22 mouse cellular contexts compared by ENCODE assay signal in the genomic region with DNA sequence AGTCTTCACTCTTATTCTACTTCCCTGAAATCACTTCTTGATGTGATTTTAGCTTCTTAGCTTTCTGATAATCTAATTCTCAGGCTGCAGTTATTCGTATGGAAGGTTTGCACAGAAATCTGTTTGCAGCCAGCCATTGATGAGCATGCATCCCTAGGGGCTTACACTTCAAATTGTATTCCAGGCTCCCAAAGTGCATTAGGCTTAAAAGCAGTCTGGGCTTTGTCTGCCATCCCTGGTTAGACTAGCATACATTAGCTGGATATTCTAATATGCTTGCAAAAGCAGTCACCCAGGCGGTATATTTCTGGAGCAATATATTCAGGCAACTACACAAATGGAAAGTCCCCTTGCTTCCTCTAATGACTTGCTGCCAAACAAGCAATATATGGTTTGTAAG.
A peak's percentile ranks its signal among the peaks of the same experiment; 100 is the strongest.
DNase-seq lines count a peak whose midpoint lies in the region; ATAC-seq and TF ChIP-seq lines count a peak whose summit lies in the region.
"Had no signal": no experiment of that assay in that cellular context is flagged by ENCODE, and none has a peak within 500 bp of the region (broad histone marks: within the 10 kb centered on the region; RNA-seq: fewer than 3 reads in every experiment).

No protein-coding gene starts in this region.

- TF ChIP-seq CTCF in midbrain, postnatal 0 days (IDR thresholded peaks at IDR 0.05): no peak

- no peak overlapping the region for H3K4me3 ChIP-seq in hindbrain, embryonic 13.5 days
- no peak overlapping the region for H3K4me3 ChIP-seq in hindbrain, embryonic 11.5 days (ENCODE audit: low read depth, low read length)
- no peak overlapping the region for H3K4me3 ChIP-seq in midbrain, embryonic 12.5 days
- no peak overlapping the region for H3K4me3 ChIP-seq in midbrain, embryonic 10.5 days
- no peak overlapping the region for H3K4me3 ChIP-seq in midbrain, embryonic 14.5 days (replicated peaks; ENCODE audit: low read depth, low read length)
- H3K4me3 ChIP-seq in midbrain, postnatal 0 days (ENCODE audit: low read depth, low read length): no peak overlapping the region
- H3K4me3 ChIP-seq: embryonic facial prominence, embryonic 15.5 days; erythroblast, embryonic 14.5 days; forebrain, embryonic 10.5 days; gastrocnemius, adult 2 months; heart, embryonic 12.5 days; hindbrain, embryonic 15.5 days had no signal

- no peaks in the 10 kb centered on the region for H3K9me3 ChIP-seq in hindbrain, embryonic 13.5 days
- no peaks in the 10 kb centered on the region for H3K9me3 ChIP-seq in hindbrain, embryonic 11.5 days (ENCODE audit: control insufficient read depth, low read length)
- no peaks in the 10 kb centered on the region for H3K9me3 ChIP-seq in midbrain, embryonic 12.5 days
- H3K9me3 ChIP-seq in midbrain, embryonic 10.5 days (replicated peaks): no peaks in the 10 kb centered on the region
- H3K9me3 ChIP-seq in midbrain, embryonic 14.5 days (ENCODE audit: control insufficient read depth, low read length): no peaks in the 10 kb centered on the region
- no peaks in the 10 kb centered on the region for H3K9me3 ChIP-seq in midbrain, postnatal 0 days (ENCODE audit: low read length)
- H3K9me3 ChIP-seq: embryonic facial prominence, embryonic 15.5 days; forebrain, embryonic 10.5 days; G1E; hindbrain, embryonic 15.5 days had no signal

- peaks cover 6% of the 10 kb centered on the region for H3K4me1 ChIP-seq in hindbrain, embryonic 13.5 days (replicated peaks)
- no peaks in the 10 kb centered on the region for H3K4me1 ChIP-seq in hindbrain, embryonic 11.5 days (replicated peaks; ENCODE audit: control insufficient read depth, insufficient read depth, low read length)
- H3K4me1 ChIP-seq in midbrain, embryonic 12.5 days: no peaks in the 10 kb centered on the region; the same call in 1 of the 2 replicates
- peaks cover 10% of the 10 kb centered on the region; the same call in 1 of the 2 replicates for H3K4me1 ChIP-seq in midbrain, embryonic 10.5 days
- no peaks in the 10 kb centered on the region for H3K4me1 ChIP-seq in midbrain, embryonic 14.5 days (ENCODE audit: control insufficient read depth, insufficient read depth, low read length)
- H3K4me1 ChIP-seq in midbrain, postnatal 0 days (ENCODE audit: insufficient read depth, low read length): no peaks in the 10 kb centered on the region
- H3K4me1 ChIP-seq: embryonic facial prominence, embryonic 15.5 days; forebrain, embryonic 10.5 days; heart, embryonic 12.5 days; hindbrain, embryonic 15.5 days had no signal

- 66% methylated on average over 2 of the region's 2 CpGs for WGBS in hindbrain, embryonic 13.5 days
- 79% methylated on average over 2 of the region's 2 CpGs for WGBS in hindbrain, embryonic 11.5 days
- 62% methylated on average over 2 of the region's 2 CpGs for WGBS in midbrain, embryonic 12.5 days
- 85% methylated on average over 2 of the region's 2 CpGs for WGBS in midbrain, embryonic 10.5 days
- WGBS in midbrain, embryonic 14.5 days: 41% methylated on average over 2 of the region's 2 CpGs
- WGBS in midbrain, postnatal 0 days: 23% methylated on average over 2 of the region's 2 CpGs

- no peak overlapping the region for H3K4me2 ChIP-seq in hindbrain, embryonic 13.5 days
- H3K4me2 ChIP-seq in hindbrain, embryonic 11.5 days (replicated peaks; ENCODE audit: low read depth, low read length): no peak overlapping the region
- H3K4me2 ChIP-seq in midbrain, embryonic 12.5 days (replicated peaks): no peak overlapping the region
- no peak overlapping the region for H3K4me2 ChIP-seq in midbrain, embryonic 14.5 days (ENCODE audit: low read length)
- no peak overlapping the region for H3K4me2 ChIP-seq in midbrain, postnatal 0 days (ENCODE audit: low read depth, low read length, poor library complexity, severe bottlenecking)
- H3K4me2 ChIP-seq: embryonic facial prominence, embryonic 15.5 days; heart, embryonic 12.5 days; hindbrain, embryonic 15.5 days had no signal

- H3K27ac ChIP-seq in hindbrain, embryonic 13.5 days: no peak overlapping the region
- no peak overlapping the region for H3K27ac ChIP-seq in hindbrain, embryonic 11.5 days (ENCODE audit: low read depth, low read length)
- H3K27ac ChIP-seq in midbrain, embryonic 12.5 days (replicated peaks): no peak overlapping the region
- no peak overlapping the region for H3K27ac ChIP-seq in midbrain, embryonic 10.5 days (replicated peaks)
- H3K27ac ChIP-seq in midbrain, embryonic 14.5 days (replicated peaks; ENCODE audit: low read depth, low read length): peak overlapping the region; percentile 20; the same call in 1 of the 2 replicates
- H3K27ac ChIP-seq in midbrain, postnatal 0 days (ENCODE audit: low read depth, low read length): no peak overlapping the region
- H3K27ac ChIP-seq: embryonic facial prominence, embryonic 15.5 days; forebrain, embryonic 10.5 days; gastrocnemius, adult 2 months; hindbrain, embryonic 15.5 days had no signal

- no peak overlapping the region for H3K9ac ChIP-seq in hindbrain, embryonic 13.5 days
- no peak overlapping the region for H3K9ac ChIP-seq in hindbrain, embryonic 11.5 days (ENCODE audit: low read depth, low read length)
- H3K9ac ChIP-seq in midbrain, embryonic 12.5 days (replicated peaks): no peak overlapping the region
- H3K9ac ChIP-seq in midbrain, embryonic 14.5 days (replicated peaks; ENCODE audit: low read length): no peak overlapping the region
- H3K9ac ChIP-seq in midbrain, postnatal 0 days (replicated peaks; ENCODE audit: low read length, poor library complexity, severe bottlenecking): no peak overlapping the region
- H3K9ac ChIP-seq: embryonic facial prominence, embryonic 15.5 days; heart, embryonic 12.5 days; hindbrain, embryonic 15.5 days had no signal

- no peak for DNase-seq in hindbrain, embryonic 11.5 days (ENCODE audit: low spot score)
- no peak for DNase-seq in midbrain, embryonic 10.5 days (ENCODE audit: low spot score)
- DNase-seq in midbrain, embryonic 14.5 days: peak; percentile 61
- DNase-seq in midbrain, postnatal 0 days (ENCODE audit: low spot score): peak; percentile 38
- DNase-seq in lung, postnatal 14 days: no peak
- DNase-seq: adrenal gland, adult 8-10 months; adrenal gland, postnatal 36 days; cerebellum, adult 18-20 months; cerebellum, adult 9-11 months; cerebellum, postnatal 36 days; gastrocnemius, adult 2 months; gastrocnemius, postnatal 25 days had no signal

- H3K36me3 ChIP-seq in hindbrain, embryonic 13.5 days: no peaks in the 10 kb centered on the region
- H3K36me3 ChIP-seq in hindbrain, embryonic 11.5 days (ENCODE audit: control insufficient read depth, insufficient read depth, low read length): no peaks in the 10 kb centered on the region
- no peaks in the 10 kb centered on the region for H3K36me3 ChIP-seq in midbrain, embryonic 12.5 days
- no peaks in the 10 kb centered on the region for H3K36me3 ChIP-seq in midbrain, embryonic 10.5 days
- H3K36me3 ChIP-seq in midbrain, embryonic 14.5 days (ENCODE audit: control insufficient read depth, insufficient read depth, low read length): no peaks in the 10 kb centered on the region
- H3K36me3 ChIP-seq in midbrain, postnatal 0 days (ENCODE audit: insufficient read depth, low read length): no peaks in the 10 kb centered on the region
- H3K36me3 ChIP-seq: embryonic facial prominence, embryonic 15.5 days; forebrain, embryonic 10.5 days; G1E; heart, embryonic 12.5 days; hindbrain, embryonic 15.5 days had no signal

- H3K27me3 ChIP-seq in hindbrain, embryonic 13.5 days: no peaks in the 10 kb centered on the region
- no peaks in the 10 kb centered on the region for H3K27me3 ChIP-seq in hindbrain, embryonic 11.5 days (ENCODE audit: control insufficient read depth, insufficient read depth, low read length)
- no peaks in the 10 kb centered on the region for H3K27me3 ChIP-seq in midbrain, embryonic 12.5 days
- no peaks in the 10 kb centered on the region for H3K27me3 ChIP-seq in midbrain, embryonic 10.5 days (ENCODE audit: low read depth, poor library complexity, severe bottlenecking)
- H3K27me3 ChIP-seq in midbrain, embryonic 14.5 days (ENCODE audit: control insufficient read depth, insufficient read depth, low read length): no peaks in the 10 kb centered on the region
- H3K27me3 ChIP-seq in midbrain, postnatal 0 days (ENCODE audit: insufficient read depth, low read length): no peaks in the 10 kb centered on the region
- H3K27me3 ChIP-seq: embryonic facial prominence, embryonic 15.5 days; heart, embryonic 12.5 days; hindbrain, embryonic 15.5 days had no signal

- 0 out of 2 replicates have a peak, but pooled peaks have one; percentile 59 for ATAC-seq in hindbrain, embryonic 13.5 days (ENCODE audit: low FRiP score)
- no peak for ATAC-seq in hindbrain, embryonic 11.5 days (ENCODE audit: low FRiP score)
- ATAC-seq in midbrain, embryonic 12.5 days (ENCODE audit: low FRiP score, low read depth): peak; percentile 52; the same call in 1 of the 2 replicates
- ATAC-seq in midbrain, embryonic 14.5 days (ENCODE audit: low FRiP score, low TSS enrichment): no peak
- ATAC-seq in midbrain, postnatal 0 days (ENCODE audit: low FRiP score): no peak
- ATAC-seq: inflammation-experienced regulatory T-cells, adult 6 months; intestine, postnatal 0 days had no signal

Comparison
In these comparisons a context has a peak if more than half of its experiments do, and no peak if none do; other contexts are left out.
1. ATAC-seq: peak in hindbrain, embryonic 13.5 days (single experiment) and midbrain, embryonic 12.5 days (single experiment); none in hindbrain, embryonic 11.5 days (single experiment), midbrain, embryonic 14.5 days (single experiment) and midbrain, postnatal 0 days (single experiment).
2. DNase-seq: peak in midbrain, embryonic 14.5 days (single experiment) and midbrain, postnatal 0 days (single experiment); none in hindbrain, embryonic 11.5 days (single experiment), midbrain, embryonic 10.5 days (single experiment) and lung, postnatal 14 days (single experiment).